ENCODE assay signal across 9 mouse cellular contexts in the genomic region with DNA sequence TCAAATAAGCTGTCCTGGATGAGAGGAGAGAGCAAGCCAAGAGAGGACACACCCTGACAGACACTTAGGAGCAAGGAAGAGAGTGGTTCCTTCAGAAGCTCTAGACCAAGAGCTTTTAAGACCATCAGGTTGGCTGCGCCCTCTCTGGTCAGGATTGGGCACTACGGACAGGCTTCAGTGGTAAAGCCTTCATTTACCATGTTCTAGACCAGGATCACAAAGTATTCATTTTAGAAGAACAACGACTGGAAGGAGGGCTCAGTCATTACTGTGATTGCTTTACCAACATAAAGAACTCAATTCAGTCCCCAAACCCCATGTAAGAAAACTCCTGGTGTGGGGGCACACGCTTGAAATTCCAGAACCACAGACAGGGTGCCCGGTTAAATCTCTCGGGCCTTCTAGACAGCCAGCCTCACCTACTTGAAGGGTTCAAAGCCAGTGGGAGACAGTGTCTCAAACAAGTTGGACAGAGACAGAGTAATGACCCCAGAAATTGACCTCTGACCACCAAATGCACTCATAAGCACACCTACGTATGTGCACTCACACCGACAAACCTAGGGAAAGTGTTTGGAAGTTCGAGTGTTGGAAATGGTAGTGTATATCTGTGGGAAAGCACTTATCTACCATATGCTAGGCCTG. TPM values are rescaled to one million over a fixed set of nuclear protein-coding genes. Genes with fewer than 3 reads are reported as not detected.
DNase-seq lines count a peak whose midpoint lies in the region; ATAC-seq lines count a peak whose summit lies in the region.
"Had no signal": no experiment of that assay in that cellular context is flagged by ENCODE, and none has a peak within 500 bp of the region (broad histone marks: within the 10 kb centered on the region; RNA-seq: fewer than 3 reads in every experiment).

No protein-coding gene starts in this region.

- 79% methylated on average over 9 of the region's 9 CpGs for WGBS in hindbrain, embryonic 16.5 days

- no peak overlapping the region for H3K4me3 ChIP-seq in hindbrain, embryonic 16.5 days (ENCODE audit: low read length)

- H3K9ac ChIP-seq in hindbrain, embryonic 16.5 days (ENCODE audit: low read depth, low read length) = no peak overlapping the region

- no peak overlapping the region for H3K27ac ChIP-seq in hindbrain, embryonic 16.5 days (ENCODE audit: low read depth, low read length)

- DNase-seq in cerebellum, adult 11 months = peak; percentile 22
- peak; percentile 67 for DNase-seq in 416B (ENCODE audit: low read depth)
- peak; percentile 56 for DNase-seq in embryo, embryonic 11 days
- peak; percentile 52 for DNase-seq in testis, postnatal 10 days (ENCODE audit: low spot score)
- no peak for DNase-seq in urinary bladder, adult 18-20 months (ENCODE audit: low spot score in 2 of 2)

- H3K9me3 ChIP-seq in hindbrain, embryonic 16.5 days (ENCODE audit: control insufficient read depth, low read length) = no peaks in the 10 kb centered on the region
- H3K9me3 ChIP-seq: midbrain, embryonic 12.5 days had no signal

- peaks cover 4% of the 10 kb centered on the region; the same call in 1 of the 2 replicates for H3K36me3 ChIP-seq in hindbrain, embryonic 16.5 days (ENCODE audit: control insufficient read depth, insufficient read depth, low read length)

- peaks cover 13% of the 10 kb centered on the region for H3K4me1 ChIP-seq in hindbrain, embryonic 16.5 days (ENCODE audit: control insufficient read depth, insufficient read depth, low read depth, low read length)

- ATAC-seq in cerebellum, adult (ENCODE audit: insufficient number of reproducible peaks, low FRiP score, low TSS enrichment) = no peak
- ATAC-seq in hindbrain, embryonic 16.5 days = peak; percentile 27
- peak; percentile 46 for ATAC-seq in megakaryocyte, adult 5-6 weeks (ENCODE audit: poor library complexity, severe bottlenecking)

- H3K4me2 ChIP-seq in hindbrain, embryonic 16.5 days (ENCODE audit: low read length) = no peak overlapping the region

- H3K27me3 ChIP-seq in hindbrain, embryonic 16.5 days (replicated peaks; ENCODE audit: control insufficient read depth, insufficient read depth, low read length) = no peaks in the 10 kb centered on the region
- H3K27me3 ChIP-seq: midbrain, embryonic 12.5 days had no signal

RNA-seq across cellular contexts. Expression of a gene that starts 0.6 kb away (rescaled TPM):
- 339 and 367 TPM in 2 replicates for polyA plus RNA-seq in hindbrain, embryonic 16.5 days (2015; fragmentation: Nextera tagmentation; extraction: Ambion mirVana)
- 132 and 161 TPM in 2 replicates for total RNA-seq in megakaryocyte, adult 5-6 weeks (2015)
- total RNA-seq in megakaryocyte, adult 5-6 weeks (2017) = 205 and 227 TPM in 2 replicates

RNA-seq across cellular contexts. Expression of a gene that starts 30.3 kb away (rescaled TPM):
- polyA plus RNA-seq in hindbrain, embryonic 16.5 days (2015; fragmentation: Nextera tagmentation; extraction: Ambion mirVana) = 0.06 TPM in 1 of 2 replicates, not detected in the other
- not detected in 2 replicates for total RNA-seq in megakaryocyte, adult 5-6 weeks (2015)
- total RNA-seq in megakaryocyte, adult 5-6 weeks (2017) = not detected in 2 replicates
- polyA plus RNA-seq: midbrain, embryonic 12.5 days had no signal

RNA-seq across cellular contexts. Expression of a gene that starts 41.9 kb away (rescaled TPM):
- 1,512 and 1,598 TPM in 2 replicates for polyA plus RNA-seq in hindbrain, embryonic 16.5 days (2015; fragmentation: Nextera tagmentation; extraction: Ambion mirVana)
- total RNA-seq in megakaryocyte, adult 5-6 weeks (2015) = 282 and 314 TPM in 2 replicates
- total RNA-seq in megakaryocyte, adult 5-6 weeks (2017) = 248 and 255 TPM in 2 replicates

RNA-seq across cellular contexts. Expression of a gene that starts 42.1 kb away (rescaled TPM):
- polyA plus RNA-seq in hindbrain, embryonic 16.5 days (2015; fragmentation: Nextera tagmentation; extraction: Ambion mirVana) = 60.8 and 61.8 TPM in 2 replicates
- 40.0 and 40.7 TPM in 2 replicates for total RNA-seq in megakaryocyte, adult 5-6 weeks (2015)
- 26.4 and 34.4 TPM in 2 replicates for total RNA-seq in megakaryocyte, adult 5-6 weeks (2017)

Comparison
In these comparisons a context has a peak if more than half of its experiments do, and no peak if none do; other contexts are left out.
1. DNase-seq: peak in cerebellum, adult 11 months (single experiment), 416B (single experiment), embryo, embryonic 11 days (single experiment) and testis, postnatal 10 days (single experiment); none in urinary bladder, adult 18-20 months (0 of 2).